In the genomic region with DNA sequence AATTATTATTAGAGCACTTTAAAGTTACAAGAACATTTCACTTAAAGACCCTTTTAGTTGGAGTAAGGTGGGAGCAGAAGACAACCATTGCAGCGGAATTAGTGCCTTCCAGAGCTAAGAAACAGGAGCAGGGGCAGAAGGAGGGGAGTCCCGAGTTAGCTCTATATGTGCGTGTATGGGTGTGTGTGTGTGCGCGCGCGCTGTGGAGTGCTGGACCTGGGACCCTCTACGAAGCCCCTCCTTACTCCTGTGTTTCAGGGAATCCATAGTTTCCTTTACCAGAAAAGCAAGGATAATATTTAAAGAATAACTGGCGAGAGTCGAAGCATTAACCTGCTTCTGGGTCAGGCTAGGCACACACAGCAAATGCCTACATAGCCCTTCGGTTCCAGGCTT, we compare ENCODE assay signal across 8 mouse cellular contexts. TPM values are rescaled to one million over a fixed set of nuclear protein-coding genes. Genes with fewer than 3 reads are reported as not detected.
DNase-seq lines count a peak whose midpoint lies in the region; ATAC-seq lines count a peak whose summit lies in the region.

No protein-coding gene starts in this region.

- peak overlapping the region; percentile 79 for H3K9ac ChIP-seq in lung, embryonic 16.5 days (ENCODE audit: low read length)
- peak overlapping the region; percentile 70 for H3K9ac ChIP-seq in hindbrain, embryonic 11.5 days (ENCODE audit: low read depth, low read length)
- peak overlapping the region; percentile 78 for H3K9ac ChIP-seq in midbrain, embryonic 14.5 days (replicated peaks; ENCODE audit: low read length)

- peak overlapping the region; percentile 97 for H3K4me2 ChIP-seq in lung, embryonic 16.5 days (ENCODE audit: low read depth, low read length)
- peak overlapping the region; percentile 84 for H3K4me2 ChIP-seq in hindbrain, embryonic 11.5 days (replicated peaks; ENCODE audit: low read depth, low read length)
- peak overlapping the region; percentile 84 for H3K4me2 ChIP-seq in midbrain, embryonic 14.5 days (ENCODE audit: low read length)

- H3K36me3 ChIP-seq in lung, embryonic 16.5 days (ENCODE audit: control insufficient read depth, insufficient read depth, low read length) = no peaks in the 10 kb centered on the region
- 0 out of 2 replicates have a peak, but pooled peaks cover under 1% of the 10 kb centered on the region for H3K36me3 ChIP-seq in hindbrain, embryonic 11.5 days (ENCODE audit: control insufficient read depth, insufficient read depth, low read length)
- H3K36me3 ChIP-seq in midbrain, embryonic 14.5 days (ENCODE audit: control insufficient read depth, insufficient read depth, low read length) = peaks cover 7% of the 10 kb centered on the region

- DNase-seq in adrenal gland, adult 8-10 months = peak; percentile 6
- DNase-seq in adrenal gland, postnatal 10 days = no peak
- no peak for DNase-seq in lung, postnatal 25 days (ENCODE audit: low spot score)
- no peak for DNase-seq in hindbrain, embryonic 11.5 days (ENCODE audit: low spot score)
- DNase-seq in midbrain, embryonic 14.5 days = no peak
- no peak for DNase-seq in urinary bladder, postnatal 14 days (ENCODE audit: low spot score)

- peak overlapping the region; percentile 89 for H3K4me3 ChIP-seq in lung, embryonic 16.5 days (ENCODE audit: low read length)
- H3K4me3 ChIP-seq in hindbrain, embryonic 11.5 days (ENCODE audit: low read depth, low read length) = peak overlapping the region; percentile 91
- H3K4me3 ChIP-seq in midbrain, embryonic 14.5 days (replicated peaks; ENCODE audit: low read depth, low read length) = peak overlapping the region; percentile 88

- H3K9me3 ChIP-seq in lung, embryonic 16.5 days (ENCODE audit: control insufficient read depth, low read length) = peaks cover 12% of the 10 kb centered on the region
- H3K9me3 ChIP-seq in hindbrain, embryonic 11.5 days (ENCODE audit: control insufficient read depth, low read length) = no peaks in the 10 kb centered on the region
- 0 out of 2 replicates have a peak, but pooled peaks cover 4% of the 10 kb centered on the region for H3K9me3 ChIP-seq in midbrain, embryonic 14.5 days (ENCODE audit: control insufficient read depth, low read length)

- peaks cover 5% of the 10 kb centered on the region; the same call in 1 of the 2 replicates for H3K27me3 ChIP-seq in lung, embryonic 16.5 days (ENCODE audit: control insufficient read depth, insufficient read depth, low read depth, low read length)
- no peaks in the 10 kb centered on the region for H3K27me3 ChIP-seq in hindbrain, embryonic 11.5 days (ENCODE audit: control insufficient read depth, insufficient read depth, low read length)
- H3K27me3 ChIP-seq in midbrain, embryonic 14.5 days (ENCODE audit: control insufficient read depth, insufficient read depth, low read length) = no peaks in the 10 kb centered on the region

- WGBS in lung, embryonic 16.5 days = 3% methylated on average over 11 of the region's 11 CpGs
- WGBS in hindbrain, embryonic 11.5 days = 10% methylated on average over 11 of the region's 11 CpGs
- 7% methylated on average over 11 of the region's 11 CpGs for WGBS in midbrain, embryonic 14.5 days

- peaks cover 5% of the 10 kb centered on the region; the same call in 1 of the 2 replicates for H3K4me1 ChIP-seq in lung, embryonic 16.5 days (replicated peaks; ENCODE audit: control insufficient read depth, insufficient read depth, low read length)
- peaks cover 3% of the 10 kb centered on the region; the same call in 1 of the 2 replicates for H3K4me1 ChIP-seq in hindbrain, embryonic 11.5 days (replicated peaks; ENCODE audit: control insufficient read depth, insufficient read depth, low read length)
- peaks cover 21% of the 10 kb centered on the region for H3K4me1 ChIP-seq in midbrain, embryonic 14.5 days (ENCODE audit: control insufficient read depth, insufficient read depth, low read length)

- peak; percentile 16; the same call in 1 of the 2 replicates for ATAC-seq in lung, embryonic 16.5 days (ENCODE audit: low read depth)
- ATAC-seq in hindbrain, embryonic 11.5 days (ENCODE audit: low FRiP score) = peak; percentile 70
- ATAC-seq in midbrain, embryonic 14.5 days (ENCODE audit: low FRiP score, low TSS enrichment) = peak; percentile 41; the same call in 1 of the 2 replicates
- ATAC-seq in monocyte, adult 5-6 weeks (replicated peaks; ENCODE audit: insufficient number of reproducible peaks, low FRiP score, low TSS enrichment, poor library complexity, severe bottlenecking) = no peak

- 0 out of 2 replicates have a peak overlapping the region, but pooled peaks have one; percentile 44 for H3K27ac ChIP-seq in lung, embryonic 16.5 days (ENCODE audit: low read length)
- peak overlapping the region; percentile 60 for H3K27ac ChIP-seq in hindbrain, embryonic 11.5 days (ENCODE audit: low read depth, low read length)
- peak overlapping the region; percentile 85 for H3K27ac ChIP-seq in midbrain, embryonic 14.5 days (replicated peaks; ENCODE audit: low read depth, low read length)

RNA-seq across cellular contexts. Expression of gene Mrps6, which starts 0.6 kb away (rescaled TPM):
- total RNA-seq in adrenal gland, adult 8-10 months (2022) = 100 to 1,000 TPM in 1 of 4 experiments, 10 to 100 TPM in 3; 80.9 to 100 (median 87.2) TPM
- 10 to 100 TPM; 68.2 to 77.8 TPM for total RNA-seq in adrenal gland, postnatal 10 days (2021)
- polyA plus RNA-seq in lung, embryonic 16.5 days (2015; fragmentation: Nextera tagmentation; extraction: Ambion mirVana) = 60.3 and 61.2 TPM in 2 replicates
- 139 and 141 TPM in 2 replicates for polyA plus RNA-seq in hindbrain, embryonic 11.5 days (2014; fragmentation: Nextera tagmentation; extraction: Ambion mirVana)
- 168 and 184 TPM in 2 replicates for polyA plus RNA-seq in midbrain, embryonic 14.5 days (2014; fragmentation: Nextera tagmentation; extraction: Ambion mirVana)
- 5.8 to 18.1 TPM (median 9.5 TPM) in 3 replicates for total RNA-seq in monocyte, adult 5-6 weeks (2017)

RNA-seq across cellular contexts. Expression of gene Gm49711, which starts 0.7 kb away (rescaled TPM):
- total RNA-seq in adrenal gland, adult 8-10 months (2022) = not detected
- not detected for total RNA-seq in adrenal gland, postnatal 10 days (2021)
- not detected in 2 replicates for polyA plus RNA-seq in lung, embryonic 16.5 days (2015; fragmentation: Nextera tagmentation; extraction: Ambion mirVana)
- polyA plus RNA-seq in hindbrain, embryonic 11.5 days (2014; fragmentation: Nextera tagmentation; extraction: Ambion mirVana) = 0.14 and 0.20 TPM in 2 replicates
- polyA plus RNA-seq in midbrain, embryonic 14.5 days (2014; fragmentation: Nextera tagmentation; extraction: Ambion mirVana) = 0.74 and 1.3 TPM in 2 replicates
- total RNA-seq in monocyte, adult 5-6 weeks (2017) = not detected in 3 replicates

RNA-seq across cellular contexts. Expression of gene Slc5a3, which starts 0.7 kb away (rescaled TPM):
- 10 to 100 TPM; 28.5 to 51.7 (median 35.6) TPM for total RNA-seq in adrenal gland, adult 8-10 months (2022)
- total RNA-seq in adrenal gland, postnatal 10 days (2021) = 10 to 100 TPM; 17.1 to 18.9 TPM
- polyA plus RNA-seq in lung, embryonic 16.5 days (2015; fragmentation: Nextera tagmentation; extraction: Ambion mirVana) = 3.8 TPM in 2 replicates
- 14.6 and 14.9 TPM in 2 replicates for polyA plus RNA-seq in hindbrain, embryonic 11.5 days (2014; fragmentation: Nextera tagmentation; extraction: Ambion mirVana)
- 22.2 and 30.6 TPM in 2 replicates for polyA plus RNA-seq in midbrain, embryonic 14.5 days (2014; fragmentation: Nextera tagmentation; extraction: Ambion mirVana)
- total RNA-seq in monocyte, adult 5-6 weeks (2017) = 1.6 to 4.6 TPM (median 1.9 TPM) in 3 replicates
